Mouse (Mus musculus) lung, embryonic 14.5 days (tissue): ENCODE results near the gene Prelid1. TPM values are rescaled to one million over a fixed set of nuclear protein-coding genes. Genes with fewer than 3 reads are reported as not detected.

Experiments
- ATAC-seq: fragments of 200-750 bp; cut with Nextera tagmentation; 2 replicates; pipeline ENCODE4 v1.8.0; 2017; ENCODE audit warnings: mild to moderate bottlenecking, moderate TSS enrichment, moderate library complexity; ENCODE audit not compliant: insufficient read depth
- DNase-seq: peaks from one replicate; pipeline ENCODE4 v3.0.0-alpha.2; 2015
- H3K27ac ChIP-seq: fragments of 300-500 bp; sonication (generic); 2 replicates; pipeline ENCODE4 v1.5.1; 2014; ENCODE audit warnings: low read depth, mild to moderate bottlenecking, moderate library complexity
- H3K27me3 ChIP-seq: fragments of 300-500 bp; sonication (generic); 2 replicates; pipeline ENCODE4 v1.6.1; 2014; ENCODE audit warnings: low read length, control low read depth; ENCODE audit not compliant: insufficient read depth
- H3K36me3 ChIP-seq: fragments of 300-500 bp; sonication (generic); 2 replicates; pipeline ENCODE4 v1.6.1; 2014; ENCODE audit warnings: control low read depth; ENCODE audit not compliant: insufficient read depth
- H3K4me1 ChIP-seq: fragments of 300-500 bp; sonication (generic); 2 replicates; pipeline ENCODE4 v1.6.1; 2014; ENCODE audit warnings: antibody characterized with exemption, control low read depth; ENCODE audit not compliant: insufficient read depth
- H3K4me2 ChIP-seq: fragments of 300-500 bp; sonication (generic); 2 replicates; pipeline ENCODE4 v1.6.1; 2014; ENCODE audit warnings: mild to moderate bottlenecking
- H3K4me3 ChIP-seq: fragments of 300-500 bp; sonication (generic); 2 replicates; pipeline ENCODE4 v1.5.1; 2014; ENCODE audit warnings: low read depth, low read length
- H3K9ac ChIP-seq: fragments of 300-500 bp; sonication (generic); 2 replicates; pipeline ENCODE4 v1.6.1; 2014
- H3K9me3 ChIP-seq: fragments of 300-500 bp; sonication (generic); 2 replicates; pipeline ENCODE4 v1.6.1; 2016; ENCODE audit warnings: low read depth, low read length, control low read depth
- CTCF ChIP-seq: IDR thresholded peaks from 2 replicates; pipeline ENCODE4 v1.5.1; 2016; ENCODE audit warnings: antibody characterized with exemption, low read depth
- WGBS: fragments of 180-500 bp; shearing (Covaris S2); extraction: QIAGEN DNeasy Blood & Tissue Kit; methylation state at CpG from one replicate; pipeline ENCODE4 v1.1.7; 2014; 5-methylcytosine and 5-hydroxymethylcytosine counted together
- polyA plus RNA-seq: library from polyadenylated mRNA; unstranded; fragments of >200 nt; fragmentation: Nextera tagmentation; extraction: Ambion mirVana; gene quantifications from 2 replicates; pipeline ENCODE4 v1.2.1, GENCODE M21; 2014

Gene Prelid1
- 546 and 576 TPM in 2 replicates for polyA plus RNA-seq

DNA sequence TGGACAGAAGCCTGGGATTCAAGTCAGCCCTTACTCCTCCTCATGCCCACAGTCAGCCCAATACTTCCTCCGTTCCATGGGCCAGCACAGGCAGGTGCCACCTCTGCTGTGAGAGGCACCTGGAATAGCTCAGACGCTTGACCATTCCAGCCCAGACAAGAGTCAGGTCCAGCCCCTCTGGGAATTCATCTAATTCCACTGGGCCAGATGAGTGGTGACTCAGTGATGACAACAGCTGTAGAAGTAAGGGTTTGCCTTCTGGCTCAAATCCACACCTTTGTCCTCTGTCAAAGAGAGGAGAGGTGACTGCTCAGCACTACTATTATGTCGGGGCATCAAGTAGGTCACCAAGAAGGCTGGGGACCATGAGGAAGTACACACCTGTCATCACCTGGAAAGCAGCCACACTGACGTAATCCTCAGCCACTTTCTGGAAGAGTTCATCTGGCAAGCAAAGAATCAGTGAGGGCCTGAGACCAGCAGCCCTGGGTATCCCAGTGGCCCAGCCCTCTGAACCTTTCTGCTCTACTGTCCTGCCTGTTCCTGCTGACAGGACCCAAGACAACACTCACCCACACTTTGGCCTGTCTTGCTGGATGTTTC is at the start of gene Prelid1:
Prelid1 (plus strand) TSS at position 570 of the 603 bp plus-strand sequence.
- ATAC-seq = no peak
- Histone ChIP-seq H3K4me3 (peak within 1 kb of the TSS; percentile 91), H3K27ac (no peak within 1 kb of the TSS; the same call in 1 of the 2 replicates), H3K36me3 (peaks cover 69% of the 10 kb centered on the region), H3K27me3 (no peaks in the 10 kb centered on the region), H3K4me2 (peak within 1 kb of the TSS; percentile 96), H3K4me1 (peaks cover 9% of the 10 kb centered on the region; the same call in 1 of the 2 replicates), H3K9me3 (no peaks in the 10 kb centered on the region), H3K9ac (peak within 1 kb of the TSS; percentile 91)
- DNase-seq = no peak
- 73% methylated on average over 4 of the region's 4 CpGs for WGBS
- no peak for TF ChIP-seq CTCF

DNA sequence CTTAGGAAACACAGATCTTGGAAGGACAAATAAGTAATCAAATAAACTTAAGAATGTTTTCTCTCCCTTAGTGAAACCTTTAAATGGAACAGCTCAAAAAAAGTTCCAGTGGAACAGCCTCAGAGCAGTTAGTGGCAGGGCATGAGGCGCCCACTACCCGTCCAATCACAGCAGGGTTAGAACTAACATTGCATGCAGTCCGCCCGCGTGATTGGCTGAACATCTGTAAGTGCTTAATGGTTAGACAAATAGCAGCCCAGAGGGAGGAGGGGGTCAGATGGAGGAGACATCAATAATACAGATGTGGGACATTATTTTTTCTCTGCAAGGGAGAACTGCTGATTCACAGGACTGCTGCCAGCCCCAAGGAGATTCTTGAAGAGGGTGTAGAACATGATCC is 43.1 kb upstream of the Prelid1 start:
- Histone ChIP-seq H3K36me3 (peaks cover 71% of the 10 kb centered on the region), H3K9me3 (no peaks in the 10 kb centered on the region), H3K9ac (no peak overlapping the region), H3K27me3 (no peaks in the 10 kb centered on the region), H3K4me2 (no peak overlapping the region), H3K4me3 (no peak overlapping the region), H3K4me1 (no peaks in the 10 kb centered on the region), H3K27ac (no peak overlapping the region)
- TF ChIP-seq CTCF = no peak
- DNase-seq = no peak
- ATAC-seq = no peak
- WGBS = 83% methylated on average over 5 of the region's 5 CpGs

DNA sequence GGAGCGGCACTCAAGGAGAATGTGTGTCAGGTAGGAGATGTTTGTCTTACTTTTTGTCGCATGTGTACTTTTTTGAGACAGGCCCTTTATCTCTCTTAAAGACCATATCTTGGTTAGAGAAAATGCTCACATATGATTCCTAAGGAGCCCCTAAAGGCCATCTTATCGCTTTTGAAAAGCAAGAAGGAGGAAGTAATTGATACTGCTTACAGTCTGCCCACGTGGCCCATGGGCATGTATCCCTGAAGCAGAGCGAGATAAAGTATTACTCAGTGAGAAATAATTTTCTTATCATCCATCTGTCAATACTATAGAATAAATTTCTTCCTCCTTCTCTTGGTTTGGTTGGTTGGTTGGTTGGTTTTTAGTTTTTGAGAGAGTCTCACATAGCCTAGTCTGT is 42.7 kb upstream of the Prelid1 start:
- 87% methylated on average over 5 of the region's 5 CpGs for WGBS
- H3K36me3 ChIP-seq = peaks cover 71% of the 10 kb centered on the region
- no peak for DNase-seq

DNA sequence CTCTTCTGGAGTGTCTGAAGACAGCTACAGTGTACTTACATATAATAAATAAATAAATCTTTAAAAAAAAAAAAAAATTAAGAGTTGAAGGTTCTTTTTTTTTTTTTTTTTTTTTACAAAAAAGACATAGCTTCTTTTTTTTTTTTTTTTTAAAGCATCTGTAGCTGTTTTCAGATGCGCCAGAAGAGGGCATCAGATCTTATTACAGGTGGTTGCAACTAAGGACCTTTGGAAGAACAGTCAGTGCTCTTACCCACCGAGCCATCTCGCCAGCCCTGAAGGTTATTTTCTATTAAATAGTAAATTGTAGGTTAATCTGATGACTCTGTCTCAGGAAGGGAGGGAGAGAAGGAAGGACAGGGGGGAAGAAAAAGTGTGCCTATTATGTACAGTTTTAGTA is 31.4 kb upstream of the Prelid1 start:
- H3K27ac ChIP-seq = no peak overlapping the region
- no peaks in the 10 kb centered on the region for H3K4me1 ChIP-seq
- ATAC-seq (no peak), DNase-seq (peak; percentile 24)
- 74% methylated on average over 3 of the region's 3 CpGs for WGBS
- no peak overlapping the region for H3K4me3 ChIP-seq
- no peaks in the 10 kb centered on the region for H3K27me3 ChIP-seq
- no peaks in the 10 kb centered on the region for H3K9me3 ChIP-seq
- no peak for TF ChIP-seq CTCF
- H3K36me3 ChIP-seq = peaks cover 82% of the 10 kb centered on the region
- no peak overlapping the region for H3K4me2 ChIP-seq
- H3K9ac ChIP-seq = no peak overlapping the region

More for the DNA sequence above, 42.7 kb upstream of the Prelid1 start:
- Histone ChIP-seq H3K27ac (no peak overlapping the region), H3K4me3 (no peak overlapping the region), H3K9me3 (no peaks in the 10 kb centered on the region), H3K4me2 (no peak overlapping the region), H3K4me1 (no peaks in the 10 kb centered on the region), H3K27me3 (no peaks in the 10 kb centered on the region), H3K9ac (no peak overlapping the region)
- no peak for ATAC-seq
- no peak for TF ChIP-seq CTCF

DNA sequence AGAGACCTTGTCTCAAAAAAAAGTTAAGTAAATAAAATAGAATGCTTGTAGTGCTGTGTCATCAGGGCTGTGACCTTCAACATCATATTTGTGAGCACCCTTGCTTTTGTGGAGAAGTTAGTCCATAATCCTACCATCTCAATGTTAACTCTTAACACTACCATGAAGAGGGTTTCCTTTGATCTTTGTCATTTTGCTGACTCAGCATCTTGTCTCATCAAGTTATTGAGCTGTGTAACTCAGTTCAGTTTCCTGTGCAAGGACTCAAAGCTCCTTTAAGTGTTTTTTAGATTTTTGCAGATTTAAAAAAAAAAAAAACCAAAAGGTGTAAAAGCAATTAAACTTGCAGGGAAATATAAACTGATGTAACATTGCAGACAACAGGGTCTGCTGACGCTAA is 23.5 kb upstream of the Prelid1 start:
- 92% methylated on average over 1 of the region's 1 CpGs for WGBS
- Histone ChIP-seq H3K4me1 (no peaks in the 10 kb centered on the region), H3K36me3 (peaks cover 89% of the 10 kb centered on the region), H3K9ac (no peak overlapping the region), H3K27me3 (no peaks in the 10 kb centered on the region), H3K9me3 (no peaks in the 10 kb centered on the region), H3K27ac (no peak overlapping the region), H3K4me3 (no peak overlapping the region), H3K4me2 (no peak overlapping the region)
- DNase-seq (no peak), ATAC-seq (no peak)
- TF ChIP-seq CTCF = no peak

DNA sequence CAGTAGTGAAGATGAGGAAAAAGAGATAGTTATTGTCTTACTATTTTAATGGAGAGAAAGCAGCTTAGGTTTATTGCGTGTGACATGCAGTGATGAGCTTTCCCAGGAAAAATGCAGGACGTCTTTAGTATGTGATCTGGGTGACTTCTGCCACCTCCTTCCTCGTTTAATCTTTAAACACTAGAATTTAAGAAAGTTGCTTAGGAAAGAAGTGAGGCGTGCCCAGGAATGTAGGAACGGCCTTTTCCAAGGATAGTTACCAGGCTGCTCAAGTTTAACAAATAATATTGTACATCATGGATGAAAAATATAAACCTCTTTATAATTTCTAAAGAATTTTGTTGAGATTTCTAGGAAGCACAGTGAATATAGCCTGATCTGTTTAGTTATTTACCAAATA is 19.4 kb upstream of the Prelid1 start:
- no peak for ATAC-seq
- no peaks in the 10 kb centered on the region for H3K9me3 ChIP-seq

DNA sequence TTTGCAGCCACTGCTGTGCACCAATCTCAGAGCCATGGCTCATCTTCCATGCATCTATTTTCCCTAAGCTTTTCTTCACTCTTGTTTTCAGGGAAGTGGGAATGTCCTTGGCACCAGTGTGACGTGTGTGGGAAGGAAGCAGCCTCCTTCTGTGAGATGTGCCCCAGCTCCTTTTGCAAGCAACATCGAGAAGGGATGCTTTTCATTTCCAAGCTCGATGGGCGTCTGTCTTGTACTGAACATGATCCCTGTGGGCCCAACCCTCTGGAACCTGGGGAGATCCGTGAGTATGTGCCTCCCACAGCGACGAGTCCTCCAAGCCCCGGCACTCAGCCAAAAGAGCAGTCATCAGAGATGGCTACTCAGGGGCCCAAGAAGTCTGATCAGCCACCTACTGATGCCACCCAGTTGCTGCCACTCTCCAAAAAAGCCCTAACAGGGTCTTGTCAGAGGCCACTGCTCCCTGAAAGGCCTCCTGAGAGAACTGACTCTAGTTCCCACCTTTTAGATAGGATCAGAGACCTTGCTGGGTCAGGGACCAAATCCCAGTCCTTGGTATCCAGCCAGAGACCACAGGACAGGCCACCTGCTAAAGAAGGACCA is 8.2 kb upstream of the Prelid1 start:
- no peak overlapping the region for H3K4me2 ChIP-seq
- no peaks in the 10 kb centered on the region for H3K9me3 ChIP-seq
- ATAC-seq = no peak
- no peak overlapping the region for H3K4me3 ChIP-seq
- no peak for DNase-seq
- no peaks in the 10 kb centered on the region for H3K4me1 ChIP-seq
- no peaks in the 10 kb centered on the region for H3K27me3 ChIP-seq
- no peak overlapping the region for H3K9ac ChIP-seq
- no peak for TF ChIP-seq CTCF
- no peak overlapping the region for H3K27ac ChIP-seq
- WGBS = 89% methylated on average over 8 of the region's 8 CpGs
- H3K36me3 ChIP-seq = peaks cover 91% of the 10 kb centered on the region

More for the DNA sequence above, 19.4 kb upstream of the Prelid1 start:
- Histone ChIP-seq H3K9ac (no peak overlapping the region), H3K4me3 (no peak overlapping the region), H3K36me3 (peaks cover 83% of the 10 kb centered on the region), H3K27me3 (no peaks in the 10 kb centered on the region), H3K4me2 (no peak overlapping the region), H3K27ac (no peak overlapping the region), H3K4me1 (no peaks in the 10 kb centered on the region)
- WGBS = 83% methylated on average over 5 of the region's 5 CpGs
- no peak for DNase-seq
- no peak for TF ChIP-seq CTCF
